In genomic region chr16:32854050-32854571, GRCm38 (mm10) we compare ENCODE assay signal across 11 mouse cellular contexts. TPM values are rescaled to one million over a fixed set of nuclear protein-coding genes. Genes with fewer than 3 reads are reported as not detected.
A peak's percentile ranks its signal among the peaks of the same experiment; 100 is the strongest.
DNase-seq lines count a peak whose midpoint lies in the region; ATAC-seq and TF ChIP-seq lines count a peak whose summit lies in the region.
"Had no signal": no experiment of that assay in that cellular context is flagged by ENCODE, and none has a peak within 500 bp of the region (broad histone marks: within the 10 kb centered on the region; RNA-seq: fewer than 3 reads in every experiment).

No protein-coding gene starts in this region.

- H3K27ac ChIP-seq in lung, embryonic 16.5 days (ENCODE audit: low read length), result peak overlapping the region; percentile 66
- H3K27ac ChIP-seq in heart, adult 2 months, result peak overlapping the region; percentile 90
- H3K27ac ChIP-seq: midbrain, embryonic 12.5 days had no signal

- no peaks in the 10 kb centered on the region for H3K27me3 ChIP-seq in lung, embryonic 16.5 days (ENCODE audit: control insufficient read depth, insufficient read depth, low read depth, low read length)
- no peaks in the 10 kb centered on the region for H3K27me3 ChIP-seq in heart, adult 2 months (ENCODE audit: control insufficient read depth, insufficient read depth, low read length)
- no peaks in the 10 kb centered on the region for H3K27me3 ChIP-seq in myocyte (ENCODE audit: control insufficient read depth, insufficient read depth, insufficient read length)
- H3K27me3 ChIP-seq: midbrain, embryonic 12.5 days had no signal

- intact Hi-C loops in heart, adult 2 months (cut with DNase I), result loop anchor here (5.0 kb wide), 1 partner anchor 42 kb away; the partner anchor contains the start of gene Smbd1

- no peak overlapping the region for H3K4me2 ChIP-seq in lung, embryonic 16.5 days (ENCODE audit: low read depth, low read length)
- peak overlapping the region; percentile 45 for H3K4me2 ChIP-seq in myocyte (ENCODE audit: low read depth)
- H3K4me2 ChIP-seq: midbrain, embryonic 12.5 days had no signal

- no peak for TF ChIP-seq POLR2A in lung, adult 2 months (IDR thresholded peaks at IDR 0.05; ENCODE audit: borderline replicate concordance, extremely low read depth, low read depth, low read length)
- TF ChIP-seq POLR2A in heart, adult 2 months (IDR thresholded peaks at IDR 0.05; ENCODE audit: insufficient read depth, low read depth, low read length), result 0 out of 2 replicates have a peak, but pooled peaks have one; percentile 9
- no peak for TF ChIP-seq POLR2A in myocyte (IDR thresholded peaks at IDR 0.05; ENCODE audit: insufficient read length, low read depth)

- H3K36me3 ChIP-seq in lung, embryonic 16.5 days (ENCODE audit: control insufficient read depth, insufficient read depth, low read length), result peaks cover 7% of the 10 kb centered on the region; the same call in 1 of the 2 replicates
- H3K36me3 ChIP-seq in heart, adult 2 months (ENCODE audit: control insufficient read depth, insufficient read depth, low read length), result peaks cover 24% of the 10 kb centered on the region
- peaks cover 4% of the 10 kb centered on the region for H3K36me3 ChIP-seq in myocyte (ENCODE audit: control insufficient read depth, insufficient read depth)

- 67% methylated on average over 2 of the region's 2 CpGs for WGBS in lung, embryonic 16.5 days
- 41% methylated on average over 2 of the region's 2 CpGs for WGBS in lung, adult 2 months
- WGBS in heart, adult 2 months, result 9% methylated on average over 2 of the region's 2 CpGs

- H3ac ChIP-seq in myocyte (ENCODE audit: control insufficient read depth, insufficient read length), result no peak overlapping the region

- no peaks in the 10 kb centered on the region for H3K9me3 ChIP-seq in lung, embryonic 16.5 days (ENCODE audit: control insufficient read depth, low read length)
- H3K9me3 ChIP-seq: midbrain, embryonic 12.5 days had no signal

- H3K4me1 ChIP-seq in lung, embryonic 16.5 days (replicated peaks; ENCODE audit: control insufficient read depth, insufficient read depth, low read length), result peaks cover 7% of the 10 kb centered on the region; the same call in 1 of the 2 replicates
- peaks cover 5% of the 10 kb centered on the region for H3K4me1 ChIP-seq in lung, adult 2 months (ENCODE audit: control insufficient read depth, insufficient read depth, low read length)
- peaks cover 14% of the 10 kb centered on the region for H3K4me1 ChIP-seq in heart, adult 2 months (ENCODE audit: control insufficient read depth, insufficient read depth, low read length)
- H3K4me1 ChIP-seq: midbrain, embryonic 12.5 days had no signal

- peaks cover 3% of the 10 kb centered on the region for H3K79me2 ChIP-seq in heart, adult 2 months (replicated peaks; ENCODE audit: control insufficient read depth, insufficient read depth, low read length)
- H3K79me2 ChIP-seq in myocyte (ENCODE audit: control insufficient read depth, insufficient read depth), result peaks cover 25% of the 10 kb centered on the region

- no peak overlapping the region for H3K4me3 ChIP-seq in lung, embryonic 16.5 days (ENCODE audit: low read length)
- no peak overlapping the region for H3K4me3 ChIP-seq in lung, adult 2 months (replicated peaks; ENCODE audit: extremely low read depth, low read depth, low read length)
- peak overlapping the region; percentile 15; the same call in 1 of the 2 replicates for H3K4me3 ChIP-seq in heart, adult 2 months
- H3K4me3 ChIP-seq in myocyte, result no peak overlapping the region
- H3K4me3 ChIP-seq: midbrain, embryonic 12.5 days had no signal

- no peak for TF ChIP-seq CTCF in lung, adult 2 months (IDR thresholded peaks at IDR 0.05; ENCODE audit: insufficient read depth, low read length)
- TF ChIP-seq CTCF in heart, adult 2 months (IDR thresholded peaks at IDR 0.05), result no peak

- peak; percentile 57 for DNase-seq in frontal cortex, adult 2 months (ENCODE audit: extremely low spot score in 1 of 2, low spot score in 1 of 2)
- DNase-seq in frontal cortex, postnatal 25 days (ENCODE audit: low spot score in 2 of 2), result no peak
- DNase-seq in lung, adult 2 months, result no peak
- DNase-seq in heart, adult 2 months, result peak in 1 of 2 experiments; percentile 33
- DNase-seq in ovary, postnatal 10 days (ENCODE audit: low spot score), result no peak
- no peak for DNase-seq in gastrocnemius, postnatal 10 days
- DNase-seq: cerebellum, adult 11 months had no signal

- no peak for TF ChIP-seq EP300 in heart, adult 2 months (IDR thresholded peaks at IDR 0.05; ENCODE audit: insufficient read depth, low read depth, low read length)

- no peak overlapping the region for H3K9ac ChIP-seq in lung, embryonic 16.5 days (ENCODE audit: low read length)
- peak overlapping the region; percentile 3 for H3K9ac ChIP-seq in heart, adult 2 months (ENCODE audit: low read depth, low read length)
- H3K9ac ChIP-seq: midbrain, embryonic 12.5 days had no signal

- peak; percentile 20; the same call in 1 of the 2 replicates for ATAC-seq in lung, embryonic 16.5 days (ENCODE audit: low read depth)

TF ChIP-seq in myocyte, 11 proteins besides CTCF, POLR2A, EP300 and RAD21:
- TF ChIP-seq CEBPB (IDR thresholded peaks at IDR 0.05; ENCODE audit: insufficient read depth, poor library complexity, severe bottlenecking), result peak; percentile 49; the same call in 1 of the 2 replicates
- TF ChIP-seq REST (IDR thresholded peaks at IDR 0.05; ENCODE audit: insufficient read depth, insufficient read length), result no peak

RNA-seq across cellular contexts. Expression of gene Fyttd1, which starts 23.2 kb away (rescaled TPM):
- 49.8 and 54.7 TPM in 2 replicates for polyA plus RNA-seq in frontal cortex, adult 2 months (2012; rRNA removed)
- 96.8 and 100 TPM in 2 replicates for polyA plus RNA-seq in lung, embryonic 16.5 days (2015; fragmentation: Nextera tagmentation; extraction: Ambion mirVana)
- 8.4 and 8.9 TPM in 2 replicates for polyA plus RNA-seq in lung, adult 2 months (2012; rRNA removed)
- 100 to 1,000 TPM; 101 to 108 TPM for total RNA-seq in heart, adult 2 months (2021)
- polyA plus RNA-seq in heart, adult 2 months (2012; rRNA removed), result 13.4 and 22.5 TPM in 2 replicates
- 39.8 TPM for polyA plus RNA-seq in myocyte (2012; fragmentation: generic; extraction: Trizol)
- total RNA-seq in gastrocnemius, postnatal 10 days (2021), result 100 to 1,000 TPM; 134 to 138 TPM

RNA-seq across cellular contexts. Expression of gene Rubcn, which starts 23.5 kb away (rescaled TPM):
- polyA plus RNA-seq in frontal cortex, adult 2 months (2012; rRNA removed), result 75.0 and 76.5 TPM in 2 replicates
- polyA plus RNA-seq in lung, embryonic 16.5 days (2015; fragmentation: Nextera tagmentation; extraction: Ambion mirVana), result 21.0 and 21.8 TPM in 2 replicates
- polyA plus RNA-seq in lung, adult 2 months (2012; rRNA removed), result 34.3 and 47.6 TPM in 2 replicates
- 10 to 100 TPM; 27.6 to 30.0 TPM for total RNA-seq in heart, adult 2 months (2021)
- polyA plus RNA-seq in heart, adult 2 months (2012; rRNA removed), result 44.1 and 59.3 TPM in 2 replicates
- polyA plus RNA-seq in myocyte (2012; fragmentation: generic; extraction: Trizol), result 34.0 TPM
- 10 to 100 TPM; 33.5 to 38.6 TPM for total RNA-seq in gastrocnemius, postnatal 10 days (2021)

RNA-seq across cellular contexts. Expression of gene Smbd1, which starts 43.8 kb away (rescaled TPM):
- not detected in 2 replicates for polyA plus RNA-seq in frontal cortex, adult 2 months (2012; rRNA removed)
- 0.31 and 0.55 TPM in 2 replicates for polyA plus RNA-seq in lung, embryonic 16.5 days (2015; fragmentation: Nextera tagmentation; extraction: Ambion mirVana)
- 2.3 and 3.0 TPM in 2 replicates for polyA plus RNA-seq in lung, adult 2 months (2012; rRNA removed)
- not detected for total RNA-seq in heart, adult 2 months (2021)
- not detected in 2 replicates for polyA plus RNA-seq in heart, adult 2 months (2012; rRNA removed)
- not detected for polyA plus RNA-seq in myocyte (2012; fragmentation: generic; extraction: Trizol)
- not detected for total RNA-seq in gastrocnemius, postnatal 10 days (2021)
- polyA plus RNA-seq: midbrain, embryonic 12.5 days; stomach, embryonic 14.5 days had no signal

RNA-seq across cellular contexts. Expression of gene Muc20, which starts 56.9 kb away (rescaled TPM):
- polyA plus RNA-seq in frontal cortex, adult 2 months (2012; rRNA removed), result 0.04 TPM in 1 of 2 replicates, not detected in the other
- 0.11 and 0.34 TPM in 2 replicates for polyA plus RNA-seq in lung, embryonic 16.5 days (2015; fragmentation: Nextera tagmentation; extraction: Ambion mirVana)
- polyA plus RNA-seq in lung, adult 2 months (2012; rRNA removed), result 9.0 and 11.8 TPM in 2 replicates
- under 1 TPM; 0.30 to 0.47 TPM for total RNA-seq in heart, adult 2 months (2021)
- polyA plus RNA-seq in heart, adult 2 months (2012; rRNA removed), result 0.94 TPM in 1 of 2 replicates, not detected in the other
- polyA plus RNA-seq in myocyte (2012; fragmentation: generic; extraction: Trizol), result 0.01 TPM
- under 1 TPM; 0.21 to 0.41 TPM for total RNA-seq in gastrocnemius, postnatal 10 days (2021)
- polyA plus RNA-seq: midbrain, embryonic 12.5 days; stomach, embryonic 14.5 days had no signal

RNA-seq across cellular contexts. Expression of gene Lrch3, which starts 59.8 kb away (rescaled TPM):
- 39.7 and 40.4 TPM in 2 replicates for polyA plus RNA-seq in frontal cortex, adult 2 months (2012; rRNA removed)
- polyA plus RNA-seq in lung, embryonic 16.5 days (2015; fragmentation: Nextera tagmentation; extraction: Ambion mirVana), result 18.4 and 18.9 TPM in 2 replicates
- 28.7 and 40.3 TPM in 2 replicates for polyA plus RNA-seq in lung, adult 2 months (2012; rRNA removed)
- total RNA-seq in heart, adult 2 months (2021), result 10 to 100 TPM; 20.3 to 22.6 TPM
- 13.8 and 25.5 TPM in 2 replicates for polyA plus RNA-seq in heart, adult 2 months (2012; rRNA removed)
- 9.0 TPM for polyA plus RNA-seq in myocyte (2012; fragmentation: generic; extraction: Trizol)
- 10 to 100 TPM; 21.3 to 26.4 TPM for total RNA-seq in gastrocnemius, postnatal 10 days (2021)

Comparison
In these comparisons a context has a peak if more than half of its experiments do, and no peak if none do; other contexts are left out.
1. DNase-seq: peak in frontal cortex, adult 2 months (2 of 2); none in frontal cortex, postnatal 25 days (0 of 2), lung, adult 2 months (single experiment), ovary, postnatal 10 days (single experiment) and gastrocnemius, postnatal 10 days (single experiment).